Mouse (Mus musculus) erythroblast, embryonic 14.5 days (primary cell): Measurements from ENCODE around the gene Strn3. TPM values are rescaled to one million over a fixed set of nuclear protein-coding genes. Genes with fewer than 3 reads are reported as not detected.
A peak's percentile ranks its signal among the peaks of the same experiment; 100 is the strongest.
"Not testable (repeated sequence)": the region's sequence is repeated elsewhere in the genome, so short reads cannot be mapped to it uniquely, and the experiment has no call there.

Experiments used
- H3K27me3 ChIP-seq: 2 replicates; pipeline ENCODE4 v1.6.1; 2012; ENCODE audit warnings: inconsistent platforms; ENCODE audit not compliant: control insufficient read depth
- H3K36me3 ChIP-seq: 2 replicates; pipeline ENCODE4 v1.6.1; 2012; ENCODE audit warnings: mild to moderate bottlenecking, inconsistent platforms; ENCODE audit not compliant: control insufficient read depth
- H3K4me1 ChIP-seq: 2 replicates; pipeline ENCODE4 v1.6.1; 2012; ENCODE audit warnings: inconsistent platforms; ENCODE audit not compliant: control insufficient read depth
- H3K4me3 ChIP-seq: replicated peaks from 2 replicates; pipeline ENCODE3; 2012; ENCODE audit warnings: moderate library complexity, mild to moderate bottlenecking, inconsistent platforms
- H3K9me3 ChIP-seq: 2 replicates; pipeline ENCODE4 v1.6.1; 2012; ENCODE audit warnings: low read length, inconsistent platforms, mixed read lengths; ENCODE audit not compliant: control insufficient read depth
- GATA1 ChIP-seq: IDR thresholded peaks from 2 replicates; pipeline ENCODE4 v1.6.1; 2012; ENCODE audit warnings: low read length, inconsistent platforms, mixed read lengths
- TAL1 ChIP-seq: IDR thresholded peaks from 3 replicates; pipeline ENCODE4 v1.6.1; 2012; ENCODE audit warnings: low read length, inconsistent platforms, mixed read lengths
- polyA plus RNA-seq: library from polyadenylated mRNA; stranded (reverse); fragments of >175 nt; gene quantifications from 2 replicates; pipeline ENCODE4 v1.2.3, GENCODE M21; 2012

Gene Strn3
- polyA plus RNA-seq, 1 experiment = 0.47 TPM

DNA sequence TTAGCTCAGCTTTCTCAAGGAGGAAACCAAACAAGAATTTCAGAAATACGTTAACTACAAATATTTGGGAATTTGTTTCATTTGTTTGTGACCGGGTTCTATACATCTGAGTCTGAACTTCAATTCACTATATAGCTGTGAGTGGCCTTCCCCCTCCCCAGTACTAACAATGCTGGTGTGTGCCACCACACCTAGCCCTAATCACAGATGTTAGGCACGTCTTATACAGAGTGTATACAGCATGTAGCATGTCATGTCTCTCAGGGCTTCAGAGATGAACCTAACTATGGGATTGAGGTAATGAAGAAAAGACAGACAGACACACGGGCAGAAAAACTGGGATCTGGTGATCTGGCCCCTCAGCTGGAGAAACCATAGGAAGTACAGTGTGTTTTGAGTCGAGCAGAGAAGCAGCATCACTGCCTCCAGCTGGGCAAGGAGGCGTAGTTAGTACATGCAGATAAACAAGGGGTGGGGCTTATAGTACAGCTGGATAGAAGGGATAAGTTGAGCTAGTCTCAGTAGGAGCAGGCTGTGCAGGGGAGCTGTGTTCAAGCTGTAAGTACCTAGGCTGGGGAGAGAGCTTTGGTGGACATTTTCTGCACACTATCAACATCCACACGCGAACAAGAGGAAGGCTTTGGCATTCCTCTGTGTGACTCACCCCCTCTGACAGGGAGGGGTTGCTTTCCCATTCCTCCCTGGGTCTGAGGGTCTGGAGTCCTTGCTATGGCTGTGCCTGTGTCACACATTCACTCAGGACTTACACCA lies 8.1 kb upstream of the Strn3 start:
- H3K27me3 ChIP-seq = no peaks in the 10 kb centered on the region
- H3K4me3 ChIP-seq = peak overlapping the region; percentile 72
- peaks cover 27% of the 10 kb centered on the region for H3K36me3 ChIP-seq
- peak; percentile 93 for TF ChIP-seq GATA1
- TF ChIP-seq TAL1 = peak; percentile 93
- H3K9me3 ChIP-seq = peaks cover 14% of the 10 kb centered on the region
- peaks cover 63% of the 10 kb centered on the region for H3K4me1 ChIP-seq

DNA sequence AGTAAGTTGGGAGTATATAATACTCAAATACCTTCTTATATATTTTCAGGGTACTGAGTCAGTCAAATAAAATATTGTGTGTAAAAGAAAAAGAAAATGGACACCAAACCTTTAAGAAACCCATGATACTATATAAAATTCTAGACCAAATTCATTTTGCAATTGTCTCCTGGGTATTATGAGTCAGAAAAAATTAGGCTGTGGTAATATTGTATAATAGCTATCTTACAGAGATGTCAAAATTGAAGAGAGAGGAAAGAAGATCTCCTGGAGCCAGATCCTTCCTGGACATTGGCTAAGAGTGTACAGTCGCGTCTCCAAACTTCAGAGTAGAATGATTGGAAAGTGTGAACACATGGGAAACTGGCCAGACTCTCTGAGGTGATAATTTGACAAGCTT lies 4.5 kb upstream of the Strn3 start:
- no peak overlapping the region for H3K4me3 ChIP-seq
- H3K9me3 ChIP-seq = peaks cover 5% of the 10 kb centered on the region
- H3K36me3 ChIP-seq = peaks cover 9% of the 10 kb centered on the region
- TF ChIP-seq GATA1 = no peak
- TF ChIP-seq TAL1 = no peak
- peaks cover 77% of the 10 kb centered on the region for H3K4me1 ChIP-seq
- H3K27me3 ChIP-seq = no peaks in the 10 kb centered on the region

DNA sequence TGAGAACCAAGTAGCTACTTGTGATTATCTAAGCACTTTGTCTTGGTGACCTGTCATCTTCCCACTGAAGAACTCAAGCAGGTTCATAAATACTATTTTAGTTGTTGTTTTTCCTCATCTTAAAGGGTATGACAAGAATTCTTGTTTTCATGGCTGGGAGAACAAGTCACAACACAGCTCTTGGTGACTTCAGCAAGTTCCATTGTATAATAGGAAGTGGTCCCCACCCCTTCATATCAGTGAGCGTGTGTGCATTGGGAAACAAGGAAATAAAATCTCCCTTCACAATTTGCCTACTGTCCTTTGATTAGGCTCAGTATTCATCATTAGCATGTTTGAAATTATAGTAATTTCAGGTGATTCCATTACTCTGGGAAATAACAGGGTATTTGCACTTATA lies 3.3 kb upstream of the Strn3 start:
- Histone ChIP-seq H3K9me3 (peaks cover 5% of the 10 kb centered on the region), H3K27me3 (no peaks in the 10 kb centered on the region), H3K4me1 (peaks cover 67% of the 10 kb centered on the region), H3K4me3 (no peak overlapping the region), H3K36me3 (peaks cover 8% of the 10 kb centered on the region)
- TF ChIP-seq TAL1 = no peak
- TF ChIP-seq GATA1 = no peak

DNA sequence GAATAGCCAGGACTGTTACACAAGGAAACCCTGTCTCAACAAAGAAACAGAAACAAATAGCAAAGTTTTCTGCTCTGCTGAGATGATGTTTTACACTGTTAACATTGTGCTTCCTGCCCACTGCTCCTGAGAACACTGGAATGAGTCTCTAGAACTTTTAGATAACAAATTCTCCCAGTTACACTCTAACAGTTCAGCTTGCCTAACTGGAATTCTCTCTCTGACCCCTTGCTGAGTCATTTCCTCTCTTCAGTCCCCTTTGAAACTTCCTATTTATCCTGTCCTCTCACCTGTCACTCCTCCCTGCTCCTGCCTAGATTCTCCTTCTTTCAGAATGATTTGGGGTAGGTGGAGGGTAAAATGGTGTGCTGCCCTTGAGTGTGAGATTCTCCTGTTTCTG lies 2.4 kb upstream of the Strn3 start:
- no peak overlapping the region for H3K4me3 ChIP-seq
- TF ChIP-seq GATA1 (no peak), TAL1 (no peak)
- peaks cover 9% of the 10 kb centered on the region for H3K36me3 ChIP-seq
- H3K27me3 ChIP-seq = no peaks in the 10 kb centered on the region
- H3K4me1 ChIP-seq = peaks cover 65% of the 10 kb centered on the region
- H3K9me3 ChIP-seq = peaks cover 4% of the 10 kb centered on the region

DNA sequence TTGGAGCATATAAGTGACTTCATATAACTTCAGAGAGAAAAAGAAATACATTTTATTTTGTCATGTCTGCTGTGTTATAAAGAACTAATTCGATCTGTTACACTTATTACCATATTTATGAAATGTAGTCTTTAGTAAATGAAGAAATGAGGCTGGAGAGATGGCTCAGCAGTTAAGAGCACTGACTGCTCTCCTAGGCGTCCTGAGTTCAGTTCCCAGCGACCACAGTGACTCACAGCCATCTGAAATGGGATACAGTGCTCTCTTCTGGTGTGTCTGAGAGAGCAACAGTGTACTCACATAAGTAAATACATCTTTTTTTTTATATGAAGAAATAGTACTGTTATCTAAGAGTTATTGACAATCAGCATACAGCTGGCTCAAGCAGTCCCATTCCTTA lies 1.7 kb upstream of the Strn3 start:
- no peaks in the 10 kb centered on the region for H3K9me3 ChIP-seq
- peaks cover 7% of the 10 kb centered on the region for H3K36me3 ChIP-seq
- no peaks in the 10 kb centered on the region for H3K27me3 ChIP-seq
- H3K4me3 ChIP-seq = no peak overlapping the region
- TF ChIP-seq TAL1 (no peak), GATA1 (no peak)
- H3K4me1 ChIP-seq = peaks cover 63% of the 10 kb centered on the region

DNA sequence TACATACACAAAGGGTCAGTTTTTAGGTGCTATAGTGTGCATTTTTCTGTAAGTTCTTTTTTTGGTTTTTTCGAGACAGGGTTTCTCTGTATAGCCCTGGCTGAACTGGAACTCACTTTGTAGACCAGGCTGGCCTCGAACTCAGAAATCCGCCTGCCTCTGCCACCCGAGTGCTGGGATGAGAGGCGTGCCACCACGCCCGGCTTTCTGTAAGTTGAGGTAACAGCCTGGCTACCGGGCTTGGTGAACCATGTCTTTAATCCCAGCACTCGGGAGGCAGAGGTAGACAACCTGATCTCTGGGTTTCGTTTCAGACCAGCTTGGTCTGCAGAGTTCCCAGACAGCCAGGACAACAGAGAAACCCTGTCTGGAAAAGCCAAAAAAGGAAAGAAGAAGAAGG lies 1.2 kb upstream of the Strn3 start:
- not testable (repeated sequence) for H3K27me3 ChIP-seq, H3K36me3 ChIP-seq, H3K9me3 ChIP-seq
- peaks cover 61% of the 10 kb centered on the region for H3K4me1 ChIP-seq
- peak overlapping the region; percentile 100 for H3K4me3 ChIP-seq

GRCm38 (mm10) chr12:51690893-51691844 lies 528 bp downstream of the Strn3 start, which contains the start of gene Ap4s1:
Gene Ap4s1 (plus strand): TSS chr12:51691033.
- Histone ChIP-seq H3K4me3 (peak within 1 kb of the TSS; percentile 100), H3K36me3 (peaks cover 11% of the 10 kb centered on the region), H3K9me3 (no peaks in the 10 kb centered on the region), H3K4me1 (peaks cover 58% of the 10 kb centered on the region), H3K27me3 (no peaks in the 10 kb centered on the region)
- TF ChIP-seq GATA1 (no peak), TAL1 (no peak)

- peaks cover 39% of the 10 kb centered on the region for H3K4me1 ChIP-seq
- H3K27me3 ChIP-seq = no peaks in the 10 kb centered on the region
- H3K9me3 ChIP-seq = no peaks in the 10 kb centered on the region
- H3K4me3 ChIP-seq = no peak overlapping the region
- H3K36me3 ChIP-seq = peaks cover 18% of the 10 kb centered on the region
- no peak for TF ChIP-seq TAL1
- no peak for TF ChIP-seq GATA1
Measured at GRCm38 (mm10) chr12:51688546-51688945, 3.2 kb downstream of the Strn3 start.

GRCm38 (mm10) chr12:51678844-51679243 lies 12.9 kb downstream of the Strn3 start:
- H3K4me1 ChIP-seq = peaks cover 22% of the 10 kb centered on the region

More at GRCm38 (mm10) chr12:51678844-51679243, 12.9 kb downstream of the Strn3 start:
- H3K9me3 ChIP-seq = no peaks in the 10 kb centered on the region
- peaks cover 19% of the 10 kb centered on the region for H3K36me3 ChIP-seq
- no peak overlapping the region for H3K4me3 ChIP-seq
- no peak for TF ChIP-seq GATA1
- no peak for TF ChIP-seq TAL1
- no peaks in the 10 kb centered on the region for H3K27me3 ChIP-seq
